Mouse (Mus musculus) lung, embryonic 14.5 days (tissue): ENCODE measurements at regions not wholly inside any gene's neighbourhood (a gene's known extent, or its start where the extent isn't known, plus 50 kb on each side); places are given as distances from the start of the nearest gene placed in this dataset.

Experiments used
- ATAC-seq: fragments of 200-750 bp; cut with Nextera tagmentation; 2 replicates; pipeline ENCODE4 v1.8.0; 2017; ENCODE audit warnings: mild to moderate bottlenecking, moderate TSS enrichment, moderate library complexity; ENCODE audit not compliant: insufficient read depth
- DNase-seq: peaks from one replicate; pipeline ENCODE4 v3.0.0-alpha.2; 2015
- H3K27ac ChIP-seq: fragments of 300-500 bp; sonication (generic); 2 replicates; pipeline ENCODE4 v1.5.1; 2014; ENCODE audit warnings: low read depth, mild to moderate bottlenecking, moderate library complexity
- H3K27me3 ChIP-seq: fragments of 300-500 bp; sonication (generic); 2 replicates; pipeline ENCODE4 v1.6.1; 2014; ENCODE audit warnings: low read length, control low read depth; ENCODE audit not compliant: insufficient read depth
- H3K36me3 ChIP-seq: fragments of 300-500 bp; sonication (generic); 2 replicates; pipeline ENCODE4 v1.6.1; 2014; ENCODE audit warnings: control low read depth; ENCODE audit not compliant: insufficient read depth
- H3K4me1 ChIP-seq: fragments of 300-500 bp; sonication (generic); 2 replicates; pipeline ENCODE4 v1.6.1; 2014; ENCODE audit warnings: antibody characterized with exemption, control low read depth; ENCODE audit not compliant: insufficient read depth
- H3K4me2 ChIP-seq: fragments of 300-500 bp; sonication (generic); 2 replicates; pipeline ENCODE4 v1.6.1; 2014; ENCODE audit warnings: mild to moderate bottlenecking
- H3K4me3 ChIP-seq: fragments of 300-500 bp; sonication (generic); 2 replicates; pipeline ENCODE4 v1.5.1; 2014; ENCODE audit warnings: low read depth, low read length
- H3K9ac ChIP-seq: fragments of 300-500 bp; sonication (generic); 2 replicates; pipeline ENCODE4 v1.6.1; 2014
- H3K9me3 ChIP-seq: fragments of 300-500 bp; sonication (generic); 2 replicates; pipeline ENCODE4 v1.6.1; 2016; ENCODE audit warnings: low read depth, low read length, control low read depth
- CTCF ChIP-seq: IDR thresholded peaks from 2 replicates; pipeline ENCODE4 v1.5.1; 2016; ENCODE audit warnings: antibody characterized with exemption, low read depth
- WGBS: fragments of 180-500 bp; shearing (Covaris S2); extraction: QIAGEN DNeasy Blood & Tissue Kit; methylation state at CpG from one replicate; pipeline ENCODE4 v1.1.7; 2014; 5-methylcytosine and 5-hydroxymethylcytosine counted together

DNA sequence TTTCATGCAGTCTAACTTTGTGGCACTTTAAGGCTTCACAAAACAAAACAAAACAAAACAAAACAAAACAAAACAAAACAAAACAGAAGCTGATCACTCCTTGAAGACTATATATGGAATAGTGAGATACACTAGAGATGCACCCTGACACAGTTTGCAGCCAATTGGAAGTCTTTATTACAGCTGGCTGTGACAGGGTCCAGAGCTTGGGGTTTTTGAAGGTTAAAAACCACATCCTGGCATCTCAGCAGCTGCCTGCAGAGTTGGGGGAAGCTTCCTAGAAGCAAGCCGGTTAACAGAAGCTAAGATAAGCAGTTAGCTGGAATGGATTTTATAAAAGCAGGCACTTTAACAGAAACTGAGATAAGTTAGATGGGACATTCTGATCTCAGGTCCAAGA, 105.6 kb upstream of the Tbx20 start:
- no peak overlapping the region for H3K4me2 ChIP-seq
- no peak overlapping the region for H3K4me3 ChIP-seq
- 0 out of 2 replicates have a peak, but pooled peaks cover 3% of the 10 kb centered on the region for H3K4me1 ChIP-seq
- ATAC-seq (no peak), DNase-seq (no peak)
- no peaks in the 10 kb centered on the region for H3K27me3 ChIP-seq
- 52% methylated on average over 1 of the region's 1 CpGs for WGBS
- no peak for TF ChIP-seq CTCF
- no peak overlapping the region for H3K9ac ChIP-seq
- H3K36me3 ChIP-seq = no peaks in the 10 kb centered on the region
- no peaks in the 10 kb centered on the region for H3K9me3 ChIP-seq
- no peak overlapping the region for H3K27ac ChIP-seq

DNA sequence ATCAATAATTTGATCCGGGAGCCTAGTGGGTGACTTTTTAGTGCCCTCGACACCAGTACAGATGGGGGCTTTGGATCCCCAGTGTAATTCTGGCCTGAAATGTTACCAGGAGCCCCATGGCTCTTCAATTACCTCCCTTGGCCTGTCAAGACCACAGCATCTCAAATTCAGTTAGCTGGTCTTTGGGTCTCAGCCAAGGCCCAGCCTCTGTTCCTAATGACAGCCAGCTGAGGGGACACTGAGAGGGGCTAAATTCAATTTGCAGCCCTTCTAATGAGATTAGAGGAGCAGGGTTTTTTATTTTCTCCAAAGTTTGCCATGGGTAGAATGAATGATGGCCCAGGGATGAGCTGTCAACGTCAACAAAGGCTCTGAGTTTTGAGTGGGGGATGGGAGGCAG, 109.9 kb upstream of the Tbx20 start:
- H3K27ac ChIP-seq = no peak overlapping the region
- ATAC-seq (no peak), DNase-seq (peak; percentile 41)
- H3K4me3 ChIP-seq = no peak overlapping the region
- TF ChIP-seq CTCF = no peak
- no peaks in the 10 kb centered on the region for H3K9me3 ChIP-seq
- WGBS = 43% methylated on average over 3 of the region's 3 CpGs
- no peaks in the 10 kb centered on the region for H3K36me3 ChIP-seq
- H3K4me2 ChIP-seq = no peak overlapping the region
- H3K4me1 ChIP-seq = 0 out of 2 replicates have a peak, but pooled peaks cover 3% of the 10 kb centered on the region
- H3K9ac ChIP-seq = no peak overlapping the region
- no peaks in the 10 kb centered on the region for H3K27me3 ChIP-seq

DNA sequence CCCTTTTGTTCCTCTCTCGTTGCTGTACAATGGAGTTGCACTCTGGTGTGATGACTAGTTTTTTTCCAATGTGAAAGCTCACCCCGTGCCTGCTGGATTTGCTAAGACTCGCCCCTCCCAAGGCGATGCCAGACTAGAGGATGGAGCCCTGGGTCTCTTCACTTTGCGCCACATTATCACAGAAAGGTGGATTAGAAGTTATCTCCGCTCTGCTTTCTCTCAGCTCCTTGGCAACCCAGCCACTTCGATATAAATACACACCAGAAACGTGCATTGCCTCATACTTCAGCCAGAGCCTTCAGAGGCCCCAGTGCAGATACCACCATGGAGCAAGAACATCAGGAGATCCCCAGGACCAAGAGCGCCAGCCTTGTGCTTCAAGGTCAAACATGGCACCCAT, 114.2 kb upstream of the Tbx20 start:
- Histone ChIP-seq H3K9ac (no peak overlapping the region), H3K9me3 (no peaks in the 10 kb centered on the region), H3K4me2 (no peak overlapping the region), H3K36me3 (no peaks in the 10 kb centered on the region), H3K27ac (no peak overlapping the region), H3K4me3 (no peak overlapping the region), H3K27me3 (no peaks in the 10 kb centered on the region), H3K4me1 (0 out of 2 replicates have a peak, but pooled peaks cover 3% of the 10 kb centered on the region)
- no peak for ATAC-seq
- DNase-seq = no peak
- 68% methylated on average over 9 of the region's 9 CpGs for WGBS
- no peak for TF ChIP-seq CTCF

GRCm38 (mm10) chr9:24896498-24897261, 122.6 kb upstream of the Tbx20 start:
- H3K27ac ChIP-seq = peak overlapping the region; percentile 80
- peak; percentile 90 for DNase-seq
- WGBS = 28% methylated on average over 13 of the region's 13 CpGs
- TF ChIP-seq CTCF = 0 out of 2 replicates have a peak, but pooled peaks have one; percentile 10
- peak; percentile 97 for ATAC-seq
- H3K4me1 ChIP-seq = no peaks in the 10 kb centered on the region; the same call in 1 of the 2 replicates
- H3K4me3 ChIP-seq = no peak overlapping the region
- H3K9me3 ChIP-seq = no peaks in the 10 kb centered on the region
- H3K9ac ChIP-seq = no peak overlapping the region
- no peaks in the 10 kb centered on the region for H3K27me3 ChIP-seq
- no peaks in the 10 kb centered on the region for H3K36me3 ChIP-seq
- no peak overlapping the region for H3K4me2 ChIP-seq

GRCm38 (mm10) chr9:24899206-24899928, 125.3 kb upstream of the Tbx20 start:
- Histone ChIP-seq H3K9ac (no peak overlapping the region), H3K4me1 (peaks cover 4% of the 10 kb centered on the region), H3K27ac (no peak overlapping the region), H3K9me3 (no peaks in the 10 kb centered on the region), H3K27me3 (no peaks in the 10 kb centered on the region), H3K4me2 (no peak overlapping the region), H3K36me3 (no peaks in the 10 kb centered on the region), H3K4me3 (no peak overlapping the region)
- DNase-seq (no peak), ATAC-seq (no peak)
- no peak for TF ChIP-seq CTCF
- 53% methylated on average over 7 of the region's 7 CpGs for WGBS

DNA sequence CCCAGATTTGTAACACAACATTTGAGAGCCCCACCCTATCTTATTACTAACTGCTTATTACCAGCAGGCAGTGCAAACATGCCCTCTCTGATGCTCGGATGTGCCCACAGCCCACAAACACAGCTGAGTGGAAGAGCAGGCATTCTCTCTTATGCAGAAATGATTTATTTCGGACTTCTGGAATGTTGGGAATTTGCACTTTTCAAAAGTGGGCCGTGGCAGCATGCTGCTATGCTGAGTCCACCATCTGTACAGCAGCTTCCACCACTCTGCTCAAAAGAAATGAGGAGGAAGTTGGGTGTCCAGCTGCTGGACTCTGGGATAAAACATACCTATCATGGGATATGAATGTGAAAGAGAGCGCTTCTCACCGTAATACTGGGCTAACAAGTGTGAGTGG, 129.6 kb upstream of the Tbx20 start:
- no peaks in the 10 kb centered on the region for H3K9me3 ChIP-seq
- H3K27me3 ChIP-seq = no peaks in the 10 kb centered on the region
- H3K4me3 ChIP-seq = no peak overlapping the region
- H3K9ac ChIP-seq = no peak overlapping the region
- no peaks in the 10 kb centered on the region for H3K36me3 ChIP-seq
- ATAC-seq = no peak; the same call in 1 of the 2 replicates
- H3K4me2 ChIP-seq = no peak overlapping the region
- peaks cover 4% of the 10 kb centered on the region for H3K4me1 ChIP-seq
- 39% methylated on average over 5 of the region's 5 CpGs for WGBS
- TF ChIP-seq CTCF = no peak
- no peak overlapping the region for H3K27ac ChIP-seq
- no peak for DNase-seq
